Mouse (Mus musculus): ENCODE results near the gene Bdh1. TPM values are rescaled to one million over a fixed set of nuclear protein-coding genes. Genes with fewer than 3 reads are reported as not detected.

Bdh1 gene
- polyA plus RNA-seq, 1 experiment from 2014 or later, result 26.7 TPM

DNA sequence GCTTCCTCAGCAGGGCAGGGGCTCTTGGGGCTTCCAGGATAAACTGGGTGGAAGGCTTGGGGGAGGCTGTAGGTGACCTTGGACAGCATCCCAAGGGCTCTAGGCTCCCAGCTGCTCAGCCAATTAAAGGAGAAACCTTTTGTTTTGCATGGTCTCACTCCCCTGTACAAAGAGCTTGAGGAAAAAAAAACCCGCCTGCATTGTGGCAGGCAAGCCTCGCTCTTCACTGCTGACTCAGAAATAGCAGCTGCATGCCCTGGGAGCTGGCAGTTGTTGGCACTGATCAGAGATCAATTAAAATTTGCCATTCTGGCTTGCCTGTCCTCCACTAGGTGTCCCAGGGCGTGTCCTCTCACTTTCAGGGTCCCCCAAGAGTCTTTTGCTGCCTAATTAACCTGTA lies 67.0 kb downstream of the Bdh1 start:
- ATAC-seq, result no peak
- CTCF ChIA-PET, result no interaction called here
- no peak for DNase-seq (ENCODE audit: low read depth, low spot score)
- no peak for TF ChIP-seq CTCF (IDR thresholded peaks at IDR 0.05)
- H3K27me3 ChIP-seq, result no peaks in the 10 kb centered on the region
- in situ Hi-C loops (cut with MboI; ENCODE audit: low pct_unique_long_range_greater_than_20kb), result no loop called here
- POLR2A ChIA-PET, result no interaction called here

DNA sequence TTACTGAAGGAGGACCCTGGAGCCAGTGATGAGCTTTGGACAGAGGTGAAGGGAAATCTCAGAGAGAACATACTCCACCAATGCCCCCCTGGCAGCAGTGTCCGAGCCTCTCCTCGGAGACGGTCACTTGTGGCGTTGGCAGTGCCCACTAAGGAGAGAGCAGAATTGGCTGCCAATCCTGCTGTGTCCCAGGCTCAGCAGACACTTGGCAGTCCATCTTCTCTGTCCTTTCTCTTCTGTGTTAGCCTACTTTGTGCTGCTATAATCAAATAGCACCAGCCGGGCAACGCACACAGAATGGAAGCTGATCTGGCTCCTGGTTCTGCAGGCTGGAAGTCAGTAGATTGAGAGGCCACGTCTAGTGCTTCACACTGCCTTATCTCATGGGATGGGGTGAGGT lies 68.9 kb downstream of the Bdh1 start:
- in situ Hi-C loops (cut with MboI; ENCODE audit: low pct_unique_long_range_greater_than_20kb), result no loop called here
- ChIA-PET CTCF (no interaction called here), POLR2A (no interaction called here)
- DNase-seq (ENCODE audit: low read depth, low spot score) (no peak), ATAC-seq (no peak)
- TF ChIP-seq CTCF (IDR thresholded peaks at IDR 0.05), result no peak
- H3K27me3 ChIP-seq, result no peaks in the 10 kb centered on the region

DNA sequence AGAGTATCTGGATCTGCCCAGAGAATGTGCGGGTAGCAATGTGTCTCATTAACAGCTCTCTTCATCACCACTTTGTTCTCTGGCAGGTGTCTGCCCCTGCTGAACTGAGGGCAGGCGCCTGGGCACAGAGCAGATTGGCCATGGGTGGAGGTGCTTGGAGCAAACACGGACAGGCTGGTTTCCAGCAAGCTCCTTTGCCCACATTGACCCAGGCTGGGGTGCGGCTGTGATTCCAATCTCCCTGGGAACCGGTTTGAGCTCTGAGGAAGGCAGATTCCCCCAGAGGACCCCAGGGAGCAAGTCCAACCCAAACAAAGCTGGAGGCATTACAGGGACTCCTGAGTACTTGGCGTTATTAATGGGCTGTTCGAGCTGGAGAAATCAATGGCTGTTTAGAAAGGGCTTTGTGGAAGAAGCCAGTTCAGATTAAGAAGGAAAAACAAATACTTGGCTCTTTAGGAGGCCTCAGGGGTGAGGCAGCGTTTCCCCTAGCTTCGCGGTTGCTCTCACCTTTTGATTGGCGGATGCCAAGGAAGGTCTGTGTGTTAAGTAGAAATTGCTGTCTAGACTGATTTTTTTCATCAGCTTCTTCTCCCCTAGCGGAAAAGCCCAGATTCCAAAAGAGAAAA lies 71.0 kb downstream of the Bdh1 start:
- ATAC-seq, result no peak
- in situ Hi-C loops (cut with MboI; ENCODE audit: low pct_unique_long_range_greater_than_20kb), result no loop called here

DNA sequence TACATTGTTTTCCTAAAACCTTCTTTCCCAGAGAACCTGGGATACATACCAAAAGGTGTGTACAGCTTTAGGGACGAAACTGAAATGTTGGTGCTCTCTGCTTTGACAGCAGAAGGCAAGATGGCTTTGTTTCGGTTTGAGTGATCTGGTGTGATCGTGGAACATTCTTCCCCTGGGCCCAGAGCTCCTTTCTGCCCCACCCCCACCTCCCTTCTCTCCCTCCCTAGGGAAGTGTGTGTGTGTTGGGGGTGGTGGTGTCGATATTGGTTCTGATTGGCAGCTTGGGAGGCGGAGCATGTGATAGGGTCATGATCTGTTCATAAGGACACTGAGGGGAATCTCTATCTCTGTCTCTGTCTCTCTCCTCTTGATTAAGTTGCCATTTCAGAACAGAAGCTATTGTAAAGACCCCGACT lies 71.5 kb downstream of the Bdh1 start:
- POLR2A ChIA-PET, result no interaction called here
- no peak for DNase-seq (ENCODE audit: low read depth, low spot score)
- TF ChIP-seq CTCF (IDR thresholded peaks at IDR 0.05), result no peak
- no peak for ATAC-seq
- no peaks in the 10 kb centered on the region for H3K27me3 ChIP-seq
- CTCF ChIA-PET, result interaction anchor here (1.5 kb wide), 1 partner anchor 11 kb away, joined by 5 read pairs; no protein-coding TSS in a partner anchor
- in situ Hi-C loops (cut with MboI; ENCODE audit: low pct_unique_long_range_greater_than_20kb), result no loop called here

More for the DNA sequence above, 71.0 kb downstream of the Bdh1 start:
- DNase-seq (ENCODE audit: low read depth, low spot score), result no peak
- ChIA-PET CTCF (interaction anchor here (1.5 kb wide), 1 partner anchor 11 kb away, joined by 5 read pairs; no protein-coding TSS in a partner anchor), POLR2A (no interaction called here)
- no peaks in the 10 kb centered on the region for H3K27me3 ChIP-seq
- no peak for TF ChIP-seq CTCF (IDR thresholded peaks at IDR 0.05)

DNA sequence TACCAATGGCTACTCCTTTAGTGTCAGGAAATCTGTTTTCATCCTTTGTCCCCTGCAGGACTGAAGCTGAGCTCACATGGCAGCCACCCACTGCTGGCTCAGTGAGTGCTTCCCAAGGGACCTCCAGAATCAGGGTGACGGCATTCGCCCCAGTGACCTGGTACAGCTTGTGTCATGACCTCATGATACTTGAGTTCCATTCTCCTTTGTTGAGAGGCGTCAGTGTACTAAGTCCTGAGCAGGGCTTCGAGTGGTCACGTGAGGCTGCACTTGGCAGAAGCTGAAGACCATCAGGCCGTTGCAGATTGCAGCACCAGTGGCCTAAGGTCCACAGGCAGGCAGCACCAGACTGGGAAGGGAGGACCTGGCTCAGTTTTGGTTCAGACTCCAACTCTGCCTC lies 71.9 kb downstream of the Bdh1 start:
- no peak for TF ChIP-seq CTCF (IDR thresholded peaks at IDR 0.05)
- CTCF ChIA-PET, result interaction anchor here (1.5 kb wide), 1 partner anchor 10 kb away, joined by 5 read pairs; no protein-coding TSS in a partner anchor
- in situ Hi-C loops (cut with MboI; ENCODE audit: low pct_unique_long_range_greater_than_20kb), result no loop called here

DNA sequence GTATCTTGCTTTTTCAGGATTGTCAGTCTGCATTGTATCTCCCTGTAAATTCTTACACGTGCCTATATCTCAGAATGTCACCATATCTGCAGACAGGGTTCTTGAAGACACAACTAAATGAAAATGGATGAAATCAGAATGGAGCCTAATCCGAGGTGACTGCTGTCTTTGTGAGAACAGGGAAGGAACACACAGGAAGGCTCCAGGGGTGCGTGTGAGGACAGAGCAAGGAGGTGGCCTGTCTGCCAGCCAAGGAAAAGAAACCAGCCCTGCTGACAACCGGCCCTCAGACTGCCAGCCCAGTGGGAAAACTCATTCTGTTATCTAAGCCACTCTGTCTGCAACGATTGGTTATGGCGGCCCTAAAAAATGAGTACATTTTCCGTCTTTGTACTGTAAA lies 73.3 kb downstream of the Bdh1 start:
- POLR2A ChIA-PET, result interaction anchor here (0.6 kb wide), 1 partner anchor 581 kb away, joined by 3 read pairs; no protein-coding TSS in a partner anchor

More for the DNA sequence above, 71.9 kb downstream of the Bdh1 start:
- ATAC-seq, result no peak
- POLR2A ChIA-PET, result no interaction called here
- H3K27me3 ChIP-seq, result no peaks in the 10 kb centered on the region
- DNase-seq (ENCODE audit: low read depth, low spot score), result no peak

DNA sequence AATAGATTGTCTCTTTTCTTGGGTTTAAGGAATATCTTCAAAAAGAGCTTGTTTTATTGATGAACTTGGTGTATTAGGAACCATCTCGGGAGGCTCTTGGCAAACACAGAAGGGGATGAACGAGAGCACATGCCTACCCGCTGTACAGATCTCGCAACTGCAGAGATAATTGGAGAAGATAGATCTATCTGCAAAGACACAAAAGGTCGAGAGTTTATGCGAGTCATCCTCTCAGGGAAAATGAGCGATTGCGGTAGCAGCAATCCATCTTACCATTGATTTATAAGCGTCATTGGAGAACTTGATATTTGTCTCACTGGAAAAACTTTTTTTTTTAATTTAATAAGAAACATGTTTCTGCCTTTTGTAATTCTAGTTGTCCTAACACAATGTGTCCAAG lies 73.7 kb downstream of the Bdh1 start:
- TF ChIP-seq CTCF (IDR thresholded peaks at IDR 0.05), result no peak
- CTCF ChIA-PET, result interaction anchor here (1.6 kb wide), 1 partner anchor 19 kb away, joined by 3 read pairs; no protein-coding TSS in a partner anchor
- no peaks in the 10 kb centered on the region for H3K27me3 ChIP-seq
- POLR2A ChIA-PET, result interaction anchor here (0.6 kb wide), 1 partner anchor 580 kb away, joined by 3 read pairs; no protein-coding TSS in a partner anchor
- ATAC-seq (no peak), DNase-seq (ENCODE audit: low read depth, low spot score) (no peak)
- in situ Hi-C loops (cut with MboI; ENCODE audit: low pct_unique_long_range_greater_than_20kb), result no loop called here

More for the DNA sequence above, 73.3 kb downstream of the Bdh1 start:
- in situ Hi-C loops (cut with MboI; ENCODE audit: low pct_unique_long_range_greater_than_20kb), result no loop called here
- CTCF ChIA-PET, result interaction anchor here (1.6 kb wide), 1 partner anchor 19 kb away, joined by 3 read pairs; no protein-coding TSS in a partner anchor
- TF ChIP-seq CTCF (IDR thresholded peaks at IDR 0.05), result no peak
- no peaks in the 10 kb centered on the region for H3K27me3 ChIP-seq
- DNase-seq (ENCODE audit: low read depth, low spot score) (no peak), ATAC-seq (no peak)

DNA sequence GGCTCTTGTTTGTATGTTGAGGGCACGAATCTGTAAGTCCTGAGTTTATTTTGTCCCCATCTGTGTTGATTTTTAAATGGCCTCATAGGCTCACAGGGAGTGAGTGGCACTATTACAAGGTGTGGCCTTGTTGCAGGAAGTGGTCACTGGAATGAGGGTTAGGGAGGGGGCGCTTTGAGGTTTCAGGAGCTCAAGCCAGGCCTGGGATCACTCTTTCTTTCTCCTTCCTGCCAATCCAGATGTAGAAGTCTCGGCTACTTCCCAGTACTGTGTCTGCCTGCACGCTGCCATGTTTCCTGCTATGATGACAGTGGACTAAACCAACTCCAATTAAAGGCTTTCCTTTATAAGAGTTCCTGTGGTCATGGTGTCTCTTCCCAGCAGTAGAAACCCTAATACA lies 76.3 kb downstream of the Bdh1 start:
- POLR2A ChIA-PET, result no interaction called here
- in situ Hi-C loops (cut with MboI; ENCODE audit: low pct_unique_long_range_greater_than_20kb), result no loop called here
- H3K27me3 ChIP-seq, result no peaks in the 10 kb centered on the region

DNA sequence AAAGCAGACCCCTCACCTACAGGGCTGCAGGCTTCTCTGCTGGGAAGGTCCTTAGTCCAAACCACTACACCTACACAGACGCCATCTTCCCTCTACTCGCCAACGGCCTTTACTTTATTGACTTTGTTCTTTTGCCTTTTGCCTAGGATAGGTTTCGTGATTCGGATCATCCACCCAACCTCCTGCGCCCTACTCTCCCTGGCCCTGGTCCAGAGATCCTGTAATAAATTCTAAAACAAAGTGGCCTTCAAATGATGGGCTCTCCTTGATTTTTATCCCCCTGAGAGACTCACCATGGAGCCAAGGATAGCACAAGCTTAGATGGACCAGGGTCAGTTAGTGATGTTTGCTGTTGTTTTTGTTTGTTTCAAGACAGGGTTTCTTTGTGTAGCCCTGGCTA lies 76.9 kb downstream of the Bdh1 start:
- no peaks in the 10 kb centered on the region for H3K27me3 ChIP-seq
- no peak for TF ChIP-seq CTCF (IDR thresholded peaks at IDR 0.05)
- ATAC-seq, result no peak
- ChIA-PET POLR2A (no interaction called here), CTCF (no interaction called here)
- in situ Hi-C loops (cut with MboI; ENCODE audit: low pct_unique_long_range_greater_than_20kb), result no loop called here
- DNase-seq (ENCODE audit: low read depth, low spot score), result no peak

More for the DNA sequence above, 76.3 kb downstream of the Bdh1 start:
- TF ChIP-seq CTCF (IDR thresholded peaks at IDR 0.05), result no peak
- CTCF ChIA-PET, result no interaction called here
- DNase-seq (ENCODE audit: low read depth, low spot score) (no peak), ATAC-seq (no peak)

DNA sequence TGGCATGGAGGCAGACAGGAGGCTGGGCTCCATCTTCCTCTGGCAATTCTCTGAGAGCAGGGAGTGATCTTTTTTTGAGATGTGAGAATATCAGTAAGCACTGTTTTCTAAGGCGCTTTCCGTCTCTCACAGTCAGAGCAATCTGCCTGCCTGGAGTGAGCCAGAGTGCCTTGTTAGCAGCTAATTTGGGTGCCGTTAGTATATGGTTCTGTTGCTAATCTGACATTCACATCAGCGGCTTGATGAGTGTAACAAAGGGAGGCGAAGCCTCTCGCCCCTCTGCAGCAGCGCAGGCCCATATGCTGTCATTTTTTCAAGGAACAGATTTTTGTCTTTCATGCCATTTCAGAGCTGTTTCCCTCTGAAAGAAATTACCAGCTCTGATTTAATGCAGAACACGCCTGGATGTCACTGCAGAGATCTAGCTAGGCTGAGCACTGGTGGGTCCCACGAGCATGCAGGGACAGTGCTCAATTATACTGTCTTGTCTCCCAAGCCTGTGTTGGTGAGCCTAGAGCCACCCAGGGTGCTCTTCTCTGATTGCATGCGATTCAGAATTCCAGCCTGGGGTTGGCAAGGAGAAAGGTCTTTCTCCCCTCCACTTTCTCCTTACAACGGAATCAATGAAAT lies 77.7 kb downstream of the Bdh1 start:
- no peak for TF ChIP-seq CTCF (IDR thresholded peaks at IDR 0.05)
- no peak for ATAC-seq
- in situ Hi-C loops (cut with MboI; ENCODE audit: low pct_unique_long_range_greater_than_20kb), result no loop called here

DNA sequence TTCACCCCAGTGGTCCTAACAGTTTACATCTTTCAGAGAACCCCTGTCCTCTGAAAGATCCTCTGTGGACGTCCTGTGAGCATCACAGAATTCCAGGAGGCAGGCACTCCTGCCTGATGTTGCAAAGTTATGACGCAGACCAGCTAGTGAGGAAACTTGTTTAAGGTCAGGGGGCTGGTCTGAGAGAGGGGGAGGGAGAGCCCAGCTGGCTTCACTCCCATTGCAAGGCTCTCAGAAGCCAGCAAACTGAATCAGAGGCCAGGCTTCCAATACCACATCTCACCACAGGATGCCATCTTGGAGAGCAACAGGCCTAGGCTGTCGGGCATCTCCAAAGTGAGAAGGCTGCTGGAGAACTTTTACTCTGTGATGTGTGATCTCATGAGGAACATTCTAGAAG lies 78.5 kb downstream of the Bdh1 start:
- POLR2A ChIA-PET, result no interaction called here
- no peak for DNase-seq (ENCODE audit: low read depth, low spot score)
- no peak for TF ChIP-seq CTCF (IDR thresholded peaks at IDR 0.05)
- CTCF ChIA-PET, result no interaction called here
- H3K27me3 ChIP-seq, result no peaks in the 10 kb centered on the region
- ATAC-seq, result no peak
- in situ Hi-C loops (cut with MboI; ENCODE audit: low pct_unique_long_range_greater_than_20kb), result no loop called here

More for the DNA sequence above, 77.7 kb downstream of the Bdh1 start:
- no peak for DNase-seq (ENCODE audit: low read depth, low spot score)
- ChIA-PET POLR2A (no interaction called here), CTCF (no interaction called here)
- no peaks in the 10 kb centered on the region for H3K27me3 ChIP-seq

Measured in Patski (cell line).